Mouse (Mus musculus) neutrophil, adult 5-6 weeks (primary cell): ENCODE measurements around the gene Tbc1d9b. TPM values are rescaled to one million over a fixed set of nuclear protein-coding genes. Genes with fewer than 3 reads are reported as not detected.
"Not testable (repeated sequence)": the region's sequence is repeated elsewhere in the genome, so short reads cannot be mapped to it uniquely, and the experiment has no call there.

Experiments
- ATAC-seq: fragments of 151-379, 151-347 bp; 2 replicates; pipeline ENCODE4 v1.8.0; 2017; ENCODE audit warnings: mild to moderate bottlenecking, moderate TSS enrichment; ENCODE audit not compliant: insufficient number of reproducible peaks, poor library complexity, low FRiP score, severe bottlenecking; ENCODE audit errors: extremely low read depth
- total RNA-seq: library from RNA; stranded (forward); fragments of 200-1000 nt; gene quantifications from 2 replicates; pipeline ENCODE4 v1.2.3, GENCODE M21; 2017

Tbc1d9b gene
- total RNA-seq: 74.3 and 98.6 TPM in 2 replicates

GRCm38 (mm10) chr11:50130811-50131766, at the start of gene Tbc1d9b:
TSS of gene Tbc1d9b (plus strand) at chr11:50131396.
- peak; percentile 86 for ATAC-seq

GRCm38 (mm10) chr11:50086211-50086610, 45.0 kb upstream of the Tbc1d9b start:
- ATAC-seq: no peak

GRCm38 (mm10) chr11:50089840-50090239, 41.4 kb upstream of the Tbc1d9b start:
- ATAC-seq: no peak

- ATAC-seq: no peak
Observed at GRCm38 (mm10) chr11:50090982-50091675, 40.1 kb upstream of the Tbc1d9b start.

- no peak for ATAC-seq
Observed at GRCm38 (mm10) chr11:50091681-50092080, 39.5 kb upstream of the Tbc1d9b start.

GRCm38 (mm10) chr11:50095661-50096060, 35.5 kb upstream of the Tbc1d9b start:
- ATAC-seq: no peak

GRCm38 (mm10) chr11:50097091-50097490, 34.1 kb upstream of the Tbc1d9b start:
- ATAC-seq: no peak

- ATAC-seq: no peak
Observed at GRCm38 (mm10) chr11:50098961-50099481, 32.2 kb upstream of the Tbc1d9b start.

GRCm38 (mm10) chr11:50099692-50100091, 31.5 kb upstream of the Tbc1d9b start:
- ATAC-seq: no peak

- ATAC-seq: no peak
Observed at GRCm38 (mm10) chr11:50100548-50101307, 30.5 kb upstream of the Tbc1d9b start.

- ATAC-seq: not testable (repeated sequence)
Observed at GRCm38 (mm10) chr11:50101962-50102361, 29.2 kb upstream of the Tbc1d9b start.

GRCm38 (mm10) chr11:50104016-50104415, 27.2 kb upstream of the Tbc1d9b start:
- ATAC-seq: no peak

- ATAC-seq: no peak
Observed at GRCm38 (mm10) chr11:50105237-50105636, 26.0 kb upstream of the Tbc1d9b start.

- ATAC-seq: no peak
Observed at GRCm38 (mm10) chr11:50106024-50106423, 25.2 kb upstream of the Tbc1d9b start.

- peak; percentile 30; the same call in 1 of the 2 replicates for ATAC-seq
Observed at GRCm38 (mm10) chr11:50108823-50109244, 22.4 kb upstream of the Tbc1d9b start.

GRCm38 (mm10) chr11:50114329-50114728, 16.9 kb upstream of the Tbc1d9b start:
- peak; percentile 88 for ATAC-seq

- ATAC-seq: no peak
Observed at GRCm38 (mm10) chr11:50122631-50123081, 8.5 kb upstream of the Tbc1d9b start.

GRCm38 (mm10) chr11:50127781-50128180, 3.4 kb upstream of the Tbc1d9b start:
- ATAC-seq: no peak

- no peak for ATAC-seq
Observed at GRCm38 (mm10) chr11:50131801-50132201, 605 bp downstream of the Tbc1d9b start.
